Mouse (Mus musculus): ENCODE data around the gene Tspan31.

The Tspan31 gene

DNA sequence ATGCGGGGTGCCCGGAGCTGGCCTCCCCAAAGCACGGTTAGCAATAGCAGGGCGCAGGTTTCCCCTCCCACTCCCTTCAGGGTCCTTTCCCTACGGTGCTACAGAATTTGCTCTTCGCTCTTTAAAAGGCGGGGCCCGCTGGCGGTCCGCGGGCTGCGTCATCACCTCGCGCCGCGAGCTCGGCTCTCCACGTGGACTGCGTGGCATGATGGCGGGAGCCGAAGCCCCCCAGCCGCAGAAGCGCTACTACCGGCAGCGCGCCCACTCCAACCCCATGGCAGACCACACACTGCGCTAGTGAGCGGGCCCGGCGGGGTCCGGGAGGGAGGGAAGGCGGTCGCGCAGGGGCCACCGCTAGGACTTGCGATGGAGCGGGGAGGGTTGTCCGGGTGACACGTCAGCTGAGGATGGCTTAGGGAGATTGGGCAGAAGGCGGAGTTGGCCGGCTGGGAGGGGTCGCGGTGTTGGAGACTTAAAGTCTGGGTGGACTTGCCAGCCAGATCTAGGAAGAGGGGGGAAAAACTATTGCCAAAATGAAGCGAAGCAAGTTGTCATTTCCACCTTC is 28.2 kb downstream of the Tspan31 start:
- peak; percentile 96 to 97 for DNase-seq

DNA sequence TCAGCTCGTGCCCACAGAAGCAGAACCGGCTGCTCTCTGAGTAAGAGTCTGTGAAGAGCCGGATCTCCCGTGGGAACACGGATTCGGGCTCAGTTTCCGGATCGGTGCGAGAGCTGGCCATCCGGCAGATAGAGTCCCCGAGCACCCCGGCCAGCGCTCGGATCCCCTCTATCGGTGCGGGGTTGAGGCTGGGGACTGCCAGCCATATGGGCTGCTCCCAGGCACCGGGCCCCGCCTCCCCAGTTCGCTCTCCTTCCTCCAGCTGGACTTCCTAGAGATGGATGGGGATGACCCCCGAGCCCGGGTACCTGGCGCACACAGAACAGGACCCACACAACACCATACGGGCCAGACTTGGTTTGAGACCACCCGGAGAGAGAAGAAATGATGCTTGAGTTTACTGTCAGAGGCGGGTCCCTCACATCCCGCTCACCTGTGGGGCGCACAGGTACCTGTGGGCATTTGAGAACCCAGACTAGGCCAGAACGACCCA is 28.7 kb downstream of the Tspan31 start, which contains the start of the genes Mettl1 and Eef1akmt3:
Mettl1 (plus strand) TSS at position 141 of the 493 bp plus-strand sequence.
Eef1akmt3 (minus strand) TSS at position 240 of the 493 bp plus-strand sequence.
- peak; percentile 69 to 70 for DNase-seq

DNA sequence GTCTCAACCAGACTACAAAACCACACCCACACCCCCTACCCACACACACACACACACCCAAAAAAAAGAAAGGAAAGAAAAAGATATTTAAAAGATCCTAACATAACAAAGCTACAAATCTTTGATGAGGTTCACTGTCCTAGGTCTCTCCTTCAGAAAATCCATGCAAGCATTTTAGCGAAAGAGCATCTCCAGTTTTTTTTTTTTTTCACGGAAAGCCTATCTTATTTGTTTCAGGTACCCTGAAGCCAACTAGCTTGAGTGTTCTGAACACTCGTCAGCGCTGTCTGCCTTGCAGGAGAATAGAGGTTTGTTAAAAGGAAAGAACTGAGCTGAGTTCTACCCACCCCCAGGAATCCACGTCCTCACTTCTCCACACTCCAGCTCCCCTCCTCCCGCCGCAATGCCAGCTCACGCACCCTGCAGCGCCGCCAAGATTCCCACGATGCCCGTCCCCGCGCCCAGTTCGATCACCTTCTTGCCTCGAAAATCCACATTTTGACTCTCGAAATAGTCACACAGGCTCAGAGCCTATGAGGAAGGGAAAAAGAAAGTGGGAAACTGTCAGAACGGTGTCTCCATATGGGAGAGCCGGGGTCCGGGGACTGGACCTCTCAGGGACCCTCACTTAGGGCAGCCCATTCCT is 29.4 kb downstream of the Tspan31 start:
- peak; percentile 54 to 55 for DNase-seq

DNA sequence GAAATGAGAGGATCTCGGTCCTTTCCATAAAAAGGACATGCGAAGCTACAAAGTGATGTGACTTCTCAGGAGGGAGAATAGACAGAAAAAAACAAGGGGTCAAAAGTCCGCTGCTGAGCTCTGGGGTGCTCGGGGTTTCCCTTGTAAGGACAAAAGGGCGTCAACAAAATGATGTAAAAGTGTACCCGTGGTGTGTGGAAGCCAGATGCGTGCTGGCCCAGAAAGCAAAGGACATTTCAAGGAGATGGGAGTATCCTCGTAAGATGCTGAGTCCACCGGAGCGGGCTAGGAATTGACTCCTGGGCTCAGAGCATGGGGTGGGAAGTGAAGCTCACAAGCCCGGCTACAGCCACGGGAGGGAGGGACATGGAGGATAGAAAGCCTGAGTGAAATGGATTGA is 32.4 kb downstream of the Tspan31 start:
- DNase-seq: no peak

DNA sequence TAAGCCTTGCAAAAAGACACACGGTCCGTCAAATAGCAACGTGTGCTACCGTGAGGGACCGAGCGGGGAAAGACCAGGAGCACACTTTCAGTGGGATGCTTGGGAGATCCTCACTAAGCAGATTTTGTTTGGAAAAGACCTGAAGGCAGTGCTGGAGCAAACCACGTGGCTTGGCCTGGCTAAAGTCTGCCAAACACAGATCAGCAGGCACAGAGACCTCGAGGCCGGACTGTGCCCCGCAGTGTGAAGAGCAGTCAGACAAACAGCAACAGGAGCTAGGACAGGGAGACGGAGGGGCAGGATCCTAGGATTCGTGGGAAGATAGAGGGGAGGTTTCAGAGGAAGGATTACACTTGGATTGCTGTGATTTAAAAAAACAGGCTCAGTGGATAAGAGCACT is 33.8 kb downstream of the Tspan31 start:
- DNase-seq: no peak

DNA sequence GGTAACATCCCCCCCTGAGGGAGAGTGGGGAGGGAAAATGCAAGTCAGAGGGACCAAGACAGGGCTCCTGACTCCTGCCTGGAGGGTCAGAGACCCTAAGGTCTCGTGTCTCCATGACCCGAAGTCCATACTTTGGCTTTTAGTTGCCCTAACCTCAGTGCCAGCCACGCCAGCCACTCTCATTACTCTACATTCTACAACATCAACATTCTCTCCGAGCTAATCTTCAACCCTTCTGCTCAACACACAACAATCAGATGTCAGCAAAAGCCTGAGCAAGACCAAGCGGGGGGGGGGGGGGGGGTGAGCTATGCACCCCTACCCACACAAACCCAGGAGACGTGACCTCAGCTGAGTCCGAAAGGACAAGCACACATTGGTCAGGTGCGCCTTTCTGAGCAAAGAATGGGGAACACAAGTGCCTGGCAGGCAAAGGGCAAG is 36.7 kb downstream of the Tspan31 start:
- DNase-seq: no peak

DNA sequence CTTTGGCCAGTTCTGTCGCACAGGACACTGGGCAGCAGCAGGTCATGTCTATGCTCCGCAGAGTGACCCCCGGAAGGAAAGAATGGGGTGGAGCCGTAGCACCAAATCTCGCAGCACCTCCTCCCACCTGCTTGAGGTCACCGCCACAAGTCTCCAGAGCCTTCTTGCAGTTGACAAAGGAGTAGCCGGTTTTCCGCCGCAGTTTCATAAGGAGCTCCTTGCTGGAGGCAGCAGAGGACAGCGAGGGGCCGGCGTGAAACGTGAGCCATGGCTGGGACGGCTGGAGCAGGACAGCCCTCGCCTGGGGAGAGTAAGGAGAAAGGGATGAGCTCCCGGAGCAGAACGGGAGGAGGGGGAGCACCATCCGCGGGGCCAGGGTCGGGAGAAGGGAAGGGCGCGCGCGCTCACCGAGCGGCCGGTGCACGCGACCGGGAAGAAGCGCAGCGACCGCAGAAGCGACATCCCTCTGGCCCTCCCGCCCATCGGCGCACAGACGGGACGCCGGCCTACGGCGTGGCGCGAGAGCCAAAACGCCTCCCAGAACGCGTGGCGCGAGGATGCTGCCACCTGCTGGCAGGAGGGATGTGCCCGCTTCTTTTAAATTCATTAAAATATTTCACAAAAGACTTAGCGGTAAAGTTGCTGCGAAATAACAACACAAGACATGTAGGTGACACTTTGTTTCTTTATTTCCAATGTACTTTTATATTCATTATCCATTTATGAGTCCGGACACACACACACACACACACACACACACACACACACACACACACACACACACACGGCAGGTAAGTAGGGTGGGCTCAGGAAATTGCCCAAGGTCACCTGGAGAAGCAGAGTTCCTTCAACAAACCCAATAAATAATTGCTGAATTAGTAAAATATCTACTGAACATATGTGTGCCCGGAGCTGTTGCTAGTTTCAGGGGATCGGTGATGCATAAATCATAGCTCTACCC is 39.4 kb downstream of the Tspan31 start, which contains the start of gene Tsfm:
Tsfm (minus strand) TSS at position 505 of the 961 bp plus-strand sequence.
- DNase-seq: peak; percentile 97

DNA sequence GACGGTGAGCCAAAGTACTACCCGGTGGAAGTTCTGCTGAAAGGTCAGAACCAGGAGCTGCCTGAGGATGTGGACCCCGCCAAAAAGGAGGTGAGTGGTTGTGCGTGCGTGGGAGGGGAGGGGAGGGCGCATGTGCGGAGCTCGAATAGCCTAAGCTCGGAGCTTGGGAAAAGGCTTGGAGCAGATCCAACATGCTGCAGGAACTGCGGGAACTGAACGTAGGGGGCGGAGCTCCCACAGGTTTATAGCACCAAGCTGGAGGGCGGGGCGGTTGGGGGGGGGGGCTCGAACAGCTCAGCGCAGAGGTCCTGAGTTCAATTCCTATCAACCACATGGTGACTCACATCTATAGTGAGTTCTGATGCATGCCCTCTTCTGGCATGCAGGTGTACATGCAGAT is 51.6 kb downstream of the Tspan31 start:
- DNase-seq: no peak
